Mouse (Mus musculus) spleen, adult 2 months (tissue): ENCODE results near the gene Poldip3.

Experiments used
- CTCF ChIP-seq: fragments of 200-500 bp; IDR thresholded peaks from 2 replicates; pipeline ENCODE4 v1.5.1; 2011; ENCODE audit warnings: mild to moderate bottlenecking, inconsistent platforms; ENCODE audit not compliant: insufficient read depth, insufficient read length, insufficient replicate concordance; ENCODE audit errors: extremely low read depth
- POLR2A ChIP-seq: fragments of 200-500 bp; IDR thresholded peaks from 2 replicates; pipeline ENCODE4 v1.6.1; 2011; ENCODE audit warnings: low read depth, low read length, inconsistent platforms

GRCm38 (mm10) chr15:83135654-83136053 is 13.5 kb downstream of the Poldip3 start:
- TF ChIP-seq CTCF = no peak
- TF ChIP-seq POLR2A = no peak
